Mouse (Mus musculus): ENCODE measurements around the gene Polr3g.

DNA sequence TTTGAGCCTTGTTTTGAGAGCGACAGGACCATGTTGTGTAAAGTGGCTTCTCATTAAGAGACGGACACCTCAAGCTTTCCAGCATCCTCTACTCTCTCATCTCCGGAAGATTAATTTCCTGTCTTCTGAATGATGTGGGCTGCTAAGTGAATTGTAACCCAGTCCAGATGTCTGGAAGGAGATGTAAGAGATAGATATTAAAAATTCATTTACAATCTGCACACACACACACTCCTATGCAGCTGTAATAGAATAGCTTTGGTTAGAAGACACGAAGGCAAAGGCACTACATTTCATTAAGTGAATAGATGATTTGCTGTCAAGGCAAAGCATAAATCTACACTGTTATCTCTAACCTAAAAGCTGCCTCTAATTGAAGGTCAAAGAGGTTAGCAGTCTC is 18.3 kb upstream of the Polr3g start:
- TF ChIP-seq CTCF (IDR thresholded peaks at IDR 0.05; ENCODE audit: low read depth) (no peak), EP300 (IDR thresholded peaks at IDR 0.05; ENCODE audit: low read depth) (no peak)
